Mouse (Mus musculus): Measurements from ENCODE around the gene Nkx6-2. TPM values are rescaled to one million over a fixed set of nuclear protein-coding genes. Genes with fewer than 3 reads are reported as not detected.

Gene Nkx6-2
- total and polyA plus RNA-seq, 3 experiments, result 0.12 TPM; not detected in 2

DNA sequence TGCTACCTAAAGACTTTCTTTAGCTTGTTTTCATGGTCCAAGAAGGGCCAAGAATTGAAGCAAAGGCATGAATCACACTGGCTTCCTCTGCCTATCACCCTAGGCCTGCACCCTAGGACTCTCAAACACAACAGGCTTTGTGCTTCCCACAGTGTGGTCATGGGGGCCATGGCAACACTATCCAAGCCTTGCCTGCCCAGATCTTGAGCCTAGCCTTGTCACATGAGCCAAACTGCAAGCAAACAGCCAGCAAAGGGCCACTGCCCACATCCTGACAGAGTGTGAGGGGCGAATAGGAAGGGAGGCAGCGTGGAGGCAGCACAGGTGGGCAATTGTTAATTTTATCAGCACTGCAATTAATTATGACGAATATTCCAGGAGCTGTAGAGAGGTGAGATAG lies 9.9 kb downstream of the Nkx6-2 start:
- Histone ChIP-seq H3K4me3 (ENCODE audit: control insufficient read depth in 1 of 2, insufficient read depth in 1 of 2, low read depth in 2 of 2, low read length in 2 of 2) (no peak overlapping the region), H3K4me1 (ENCODE audit: control insufficient read depth in 1 of 2, insufficient read depth in 2 of 2, low read length in 2 of 2) (peaks cover 0 to 18% of the 10 kb centered on the region in 2 experiments; a peak in 2 of 4 replicates), H3K27me3 (ENCODE audit: control insufficient read depth in 1 of 2, insufficient read depth in 2 of 2, low read length in 2 of 2) (no peaks in the 10 kb centered on the region), H3K36me3 (ENCODE audit: control insufficient read depth in 1 of 2, insufficient read depth in 2 of 2, low read length in 2 of 2) (peaks cover 0 to 15% of the 10 kb centered on the region in 2 experiments; a peak in 2 of 4 replicates), H3K27ac (ENCODE audit: control insufficient read depth, low read depth, low read length) (no peak overlapping the region), H3K9me3 (replicated peaks; ENCODE audit: insufficient read depth, low read length) (no peaks in the 10 kb centered on the region), H3K79me2 (ENCODE audit: control insufficient read depth, insufficient read depth, low read length, poor library complexity) (no peaks in the 10 kb centered on the region), H3K9ac (ENCODE audit: control insufficient read depth, low read depth, low read length, poor library complexity, severe bottlenecking) (no peak overlapping the region)
- DNase-seq (ENCODE audit: low read depth, low spot score), result no peak
- TF ChIP-seq E2F4 (IDR thresholded peaks at IDR 0.05; ENCODE audit: borderline replicate concordance, low read depth, low read length), result no peak
- TF ChIP-seq SIN3A (IDR thresholded peaks at IDR 0.05; ENCODE audit: low read length), result no peak

DNA sequence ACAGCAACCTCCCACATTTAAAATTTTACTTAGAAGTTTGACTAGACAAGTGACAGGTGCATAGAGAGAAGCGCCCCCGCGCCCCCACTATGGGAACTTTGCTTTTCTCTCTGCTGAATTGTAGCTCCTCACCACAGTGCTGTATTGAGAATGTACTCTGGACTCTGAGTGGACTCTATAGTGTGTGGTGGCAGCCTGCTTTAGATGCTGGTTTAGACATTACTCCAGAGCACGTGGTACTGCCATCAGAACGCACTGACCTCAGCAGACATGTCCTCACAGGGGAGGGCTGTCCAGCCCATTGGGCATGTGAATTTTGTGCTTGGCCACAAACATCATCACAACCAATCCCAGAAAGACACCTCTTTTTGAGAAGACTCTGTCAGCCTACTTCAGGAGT lies 11.8 kb downstream of the Nkx6-2 start:
- H3K79me2 ChIP-seq (ENCODE audit: control insufficient read depth, insufficient read depth, low read length, poor library complexity), result no peaks in the 10 kb centered on the region
- H3K4me1 ChIP-seq (ENCODE audit: control insufficient read depth in 1 of 2, insufficient read depth in 2 of 2, low read length in 2 of 2), result peaks cover 0 to 6% of the 10 kb centered on the region in 2 experiments; a peak in 2 of 4 replicates
- no peak overlapping the region for H3K27ac ChIP-seq (ENCODE audit: control insufficient read depth, low read depth, low read length)
- peaks cover 0 to 4% of the 10 kb centered on the region in 2 experiments; a peak in 1 of 4 replicates for H3K36me3 ChIP-seq (ENCODE audit: control insufficient read depth in 1 of 2, insufficient read depth in 2 of 2, low read length in 2 of 2)
- DNase-seq (ENCODE audit: low read depth, low spot score), result no peak
- H3K27me3 ChIP-seq (ENCODE audit: control insufficient read depth in 1 of 2, insufficient read depth in 2 of 2, low read length in 2 of 2), result no peaks in the 10 kb centered on the region
- H3K9ac ChIP-seq (ENCODE audit: control insufficient read depth, low read depth, low read length, poor library complexity, severe bottlenecking), result no peak overlapping the region
- H3K9me3 ChIP-seq (replicated peaks; ENCODE audit: insufficient read depth, low read length), result no peaks in the 10 kb centered on the region
- TF ChIP-seq USF2 (IDR thresholded peaks at IDR 0.05; ENCODE audit: borderline replicate concordance in 1 of 2, insufficient read depth in 1 of 2, low read depth in 1 of 2, low read length in 2 of 2), result no peak
- TF ChIP-seq E2F4 (IDR thresholded peaks at IDR 0.05; ENCODE audit: borderline replicate concordance, low read depth, low read length), result no peak
- no peak for TF ChIP-seq ETS1 (IDR thresholded peaks at IDR 0.05; ENCODE audit: low read depth, low read length)
- TF ChIP-seq HCFC1 (IDR thresholded peaks at IDR 0.05; ENCODE audit: low read depth, low read length), result no peak
- no peak for TF ChIP-seq EP300 (IDR thresholded peaks at IDR 0.05; ENCODE audit: low read depth in 1 of 2, low read length in 2 of 2)
- TF ChIP-seq ZNF384 (IDR thresholded peaks at IDR 0.05; ENCODE audit: low read depth, low read length), result no peak
- no peak for TF ChIP-seq NELFE (IDR thresholded peaks at IDR 0.05; ENCODE audit: low read depth, low read length)
- no peak for TF ChIP-seq MEF2A (IDR thresholded peaks at IDR 0.05; ENCODE audit: extremely low read depth, insufficient replicate concordance, low read depth, low read length, poor library complexity, severe bottlenecking)
- TF ChIP-seq RCOR1 (IDR thresholded peaks at IDR 0.05; ENCODE audit: low read depth, low read length), result no peak
- TF ChIP-seq MYB (IDR thresholded peaks at IDR 0.05; ENCODE audit: low read depth, low read length), result no peak
- no peak for TF ChIP-seq ZC3H11A (IDR thresholded peaks at IDR 0.05; ENCODE audit: low read depth, low read length)
- no peak for TF ChIP-seq UBTF (IDR thresholded peaks at IDR 0.05; ENCODE audit: borderline replicate concordance, insufficient read depth, low read depth, low read length)
- no peak for TF ChIP-seq POLR2AphosphoS2 (IDR thresholded peaks at IDR 0.05; ENCODE audit: low read length)
- no peak for TF ChIP-seq SMC3 (IDR thresholded peaks at IDR 0.05; ENCODE audit: low read depth, low read length)
- no peak for TF ChIP-seq ZMIZ1 (IDR thresholded peaks at IDR 0.05; ENCODE audit: low read depth, low read length)
- no peak for TF ChIP-seq MYC (IDR thresholded peaks at IDR 0.05; ENCODE audit: low read depth, low read length)
- no peak for TF ChIP-seq USF1 (IDR thresholded peaks at IDR 0.05; ENCODE audit: low read depth, low read length)
- TF ChIP-seq POLR2A (IDR thresholded peaks at IDR 0.05; ENCODE audit: control insufficient read depth in 1 of 2, insufficient read depth in 1 of 2, low read depth in 1 of 2, low read length in 2 of 2, poor library complexity in 1 of 2), result no peak
- no peak for TF ChIP-seq KAT2A (conservative IDR thresholded peaks at IDR 0.05; ENCODE audit: low read depth, low read length)
- no peak for TF ChIP-seq TBP (IDR thresholded peaks at IDR 0.05; ENCODE audit: low read depth, low read length)
- H3K4me3 ChIP-seq (ENCODE audit: control insufficient read depth in 1 of 2, insufficient read depth in 1 of 2, low read depth in 2 of 2, low read length in 2 of 2), result no peak overlapping the region

All from MEL (cell line).